Mouse (Mus musculus): ENCODE measurements around the gene Gpr39.

Gene Gpr39

DNA sequence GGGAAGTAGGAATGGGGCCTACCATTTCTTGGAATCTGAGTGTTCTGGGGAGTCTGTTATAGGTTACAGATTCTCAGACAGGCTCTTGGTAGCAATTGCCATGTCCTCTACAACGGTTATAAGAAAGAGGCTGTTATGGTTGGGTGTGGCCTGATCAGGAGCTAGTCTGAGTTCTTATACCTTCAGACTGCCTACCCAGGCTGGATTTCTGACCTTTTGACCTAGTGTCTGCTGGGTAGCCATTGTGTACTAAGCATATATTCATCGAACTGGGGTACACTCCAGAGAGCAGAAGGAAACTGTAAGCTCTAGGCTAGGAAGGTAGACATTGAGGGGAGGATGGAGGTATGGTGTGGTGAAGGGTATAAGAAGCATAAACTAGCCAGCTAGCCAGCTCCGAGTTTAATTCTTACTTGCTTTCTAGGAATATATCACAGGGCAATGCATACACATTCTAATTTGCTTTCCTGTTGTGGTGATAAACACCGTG, 24.4 kb downstream of the Gpr39 start:
- no peak for DNase-seq

GRCm38 (mm10) chr1:125701773-125702172, 25.0 kb downstream of the Gpr39 start:
- no peak for DNase-seq

DNA sequence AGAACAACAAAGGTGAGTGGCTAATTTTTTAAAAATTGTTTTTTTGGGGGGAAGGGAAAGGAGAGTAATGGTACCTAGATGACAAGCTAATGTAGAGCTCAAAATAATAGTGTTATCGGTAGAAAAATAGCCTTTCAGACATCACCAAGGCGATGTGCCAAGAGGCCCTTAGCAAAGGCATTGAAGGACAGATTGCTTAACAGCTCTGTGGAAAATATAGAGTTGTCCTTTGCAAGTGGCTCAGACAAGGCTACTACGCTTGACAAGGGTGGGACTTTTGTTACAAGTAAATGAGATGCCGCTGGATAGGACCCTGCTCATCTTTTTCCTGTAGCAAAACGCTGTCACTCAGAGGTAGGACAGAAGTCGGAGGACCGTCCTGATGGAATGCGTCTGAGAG, 25.5 kb downstream of the Gpr39 start:
- DNase-seq, result no peak

DNA sequence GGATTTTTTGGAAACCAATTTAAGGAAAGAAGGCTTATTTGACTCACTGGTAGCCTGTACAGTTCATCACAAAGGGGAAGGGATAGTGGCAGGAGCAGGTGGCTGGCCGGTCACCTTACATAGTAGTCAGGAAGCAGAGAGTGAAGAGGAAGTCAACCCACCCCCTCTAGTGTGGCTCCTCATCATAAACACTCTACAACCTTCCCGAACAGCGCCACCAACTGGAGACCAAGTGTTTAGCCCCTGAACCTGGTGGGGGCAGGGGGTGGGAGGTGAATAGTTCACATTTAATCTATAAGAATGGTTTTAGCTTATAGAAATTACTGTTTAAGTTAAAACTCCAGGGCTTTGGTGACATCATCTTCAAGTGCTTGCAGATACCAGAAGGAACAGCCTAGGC, 28.6 kb downstream of the Gpr39 start:
- no peak for DNase-seq

DNA sequence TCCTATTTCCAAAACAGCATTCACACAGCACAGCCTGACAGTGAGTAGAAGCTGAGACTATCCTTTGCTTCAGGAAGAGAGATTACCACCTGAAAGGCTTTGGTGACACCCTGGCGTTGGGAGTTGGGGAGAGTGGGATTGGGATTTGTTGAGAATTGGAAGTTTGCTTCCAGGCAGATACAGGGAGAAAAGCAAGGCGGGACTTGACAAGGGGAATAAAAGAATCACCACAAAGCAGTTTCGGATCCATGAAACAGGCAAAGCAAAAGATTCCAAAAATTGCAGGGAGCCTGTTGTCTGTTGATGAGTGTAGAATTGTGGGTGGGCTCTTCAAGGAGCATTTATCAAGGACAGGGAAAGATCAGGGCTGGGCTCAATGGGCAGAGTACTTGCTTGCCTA, 38.5 kb downstream of the Gpr39 start:
- no peak for DNase-seq

DNA sequence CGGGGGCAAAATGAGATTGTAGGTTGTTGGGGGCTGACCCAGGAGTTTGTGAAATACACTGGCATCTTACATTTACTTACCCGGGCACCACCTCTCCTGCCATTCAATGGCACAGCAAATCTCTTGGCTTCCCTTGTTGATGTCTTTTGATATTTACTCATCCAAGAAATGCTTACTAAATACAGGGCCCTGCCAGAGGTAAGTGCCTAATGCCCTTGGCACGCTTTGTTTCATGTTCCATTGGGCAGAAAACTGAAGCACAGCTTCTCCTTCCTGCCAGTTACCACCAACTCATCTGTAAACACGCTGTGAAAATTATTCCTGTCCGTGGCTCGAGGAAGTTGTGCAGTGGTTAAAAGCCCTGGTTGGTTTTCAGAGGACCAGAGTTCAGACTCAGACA, 39.4 kb downstream of the Gpr39 start:
- DNase-seq, result no peak

DNA sequence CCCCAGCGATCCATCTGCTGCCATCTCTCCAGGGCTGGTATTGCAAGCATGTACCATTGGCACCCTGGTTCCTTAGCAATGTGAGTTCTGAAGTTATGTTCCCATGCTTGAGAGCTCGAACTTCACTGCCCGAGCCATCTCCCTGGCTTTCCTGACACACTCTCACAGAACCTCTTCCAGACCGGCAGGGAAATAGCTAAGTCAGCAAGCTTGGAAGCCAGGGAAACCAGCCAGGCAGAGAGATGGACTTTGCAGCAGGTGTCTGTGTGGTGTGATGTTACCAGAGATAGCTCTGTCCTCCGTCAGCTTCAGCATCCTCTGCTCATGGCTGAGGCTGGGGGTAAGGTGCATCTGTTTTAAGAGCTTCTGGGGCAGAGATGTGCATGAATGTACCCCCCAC, 41.1 kb downstream of the Gpr39 start:
- DNase-seq, result no peak

GRCm38 (mm10) chr1:125719127-125719526, 42.3 kb downstream of the Gpr39 start:
- DNase-seq, result no peak

DNA sequence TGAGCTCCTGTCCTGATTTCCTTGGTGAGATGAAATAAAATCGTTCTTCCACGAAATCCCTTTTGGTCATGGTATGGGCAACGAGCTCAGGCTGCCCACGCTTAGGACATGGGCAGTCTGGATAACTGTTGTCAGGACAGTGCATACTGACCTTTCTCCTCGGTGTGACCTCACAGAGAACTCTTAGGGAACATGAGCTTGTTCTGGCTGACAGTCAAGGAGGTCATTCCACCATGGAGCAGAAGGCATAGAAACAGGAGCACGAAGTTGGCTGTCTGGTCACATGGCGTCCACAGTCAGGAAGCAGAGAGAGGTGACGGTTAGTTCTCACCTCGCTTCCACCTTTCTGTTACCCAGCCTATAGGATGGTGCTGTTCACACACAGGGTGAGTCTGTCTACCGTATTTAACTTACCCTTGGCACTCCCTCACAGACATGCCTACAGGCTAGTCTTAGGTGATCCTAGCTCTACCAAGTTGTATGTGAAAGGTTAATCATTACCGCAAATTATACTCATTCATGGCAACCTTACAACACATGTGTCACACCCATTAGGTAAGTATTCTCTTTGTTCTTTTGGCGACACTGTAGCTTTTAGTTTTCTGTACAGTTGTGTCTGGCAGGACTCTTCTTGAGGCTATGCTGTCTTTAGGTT, 44.4 kb downstream of the Gpr39 start:
- no peak for DNase-seq

DNA sequence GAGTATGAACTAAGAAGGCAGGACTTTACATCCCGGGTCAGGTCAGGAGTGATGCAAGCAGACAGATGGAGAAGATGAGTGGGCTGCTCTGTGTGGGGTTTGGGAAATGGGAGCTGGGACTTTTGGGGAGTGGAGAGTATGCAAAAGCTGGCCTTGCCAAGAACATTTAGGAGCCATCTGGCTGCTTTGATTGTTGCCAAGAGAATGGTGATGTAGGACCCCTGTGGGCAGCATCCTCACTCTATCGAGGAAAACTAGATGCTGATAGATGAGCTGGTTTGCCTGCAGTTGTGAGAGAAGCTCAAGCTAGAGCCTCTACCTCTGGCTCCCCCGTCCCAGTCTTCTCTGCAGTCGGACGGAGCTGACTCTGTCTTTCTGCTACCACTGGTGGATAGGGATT, 47.5 kb downstream of the Gpr39 start:
- no peak for DNase-seq

GRCm38 (mm10) chr1:125729025-125729565, 52.3 kb downstream of the Gpr39 start:
- no peak for DNase-seq

GRCm38 (mm10) chr1:125729731-125730536, 53.1 kb downstream of the Gpr39 start:
- DNase-seq, result no peak

GRCm38 (mm10) chr1:125730537-125730880, 53.7 kb downstream of the Gpr39 start:
- DNase-seq, result no peak

DNA sequence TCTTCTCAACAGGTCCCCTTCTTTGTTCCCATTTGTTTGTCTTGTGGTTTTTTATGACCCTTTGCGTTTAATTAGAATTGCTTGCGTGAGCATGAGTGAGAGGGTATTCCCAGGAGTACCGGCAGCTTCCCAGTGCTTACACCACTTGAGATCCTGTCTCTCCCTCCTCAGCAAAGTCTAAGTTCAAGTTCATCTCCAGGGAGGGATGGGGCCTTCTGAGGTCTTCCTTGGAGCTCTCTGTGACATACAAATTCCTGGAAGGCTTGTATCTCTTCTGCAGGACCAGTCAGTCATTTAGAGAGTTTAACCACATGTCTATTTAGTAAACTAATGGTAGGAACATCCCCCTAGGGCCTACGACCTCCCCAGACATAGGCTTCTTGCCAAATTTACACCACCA, 55.1 kb downstream of the Gpr39 start:
- no peak for DNase-seq

GRCm38 (mm10) chr1:125744766-125745165, 68.0 kb downstream of the Gpr39 start:
- DNase-seq, result no peak

- no peak for DNase-seq
Observed at GRCm38 (mm10) chr1:125755335-125755996, 78.7 kb downstream of the Gpr39 start.

GRCm38 (mm10) chr1:125759972-125760695, 83.3 kb downstream of the Gpr39 start:
- peak; percentile 44 to 59 for DNase-seq

DNA sequence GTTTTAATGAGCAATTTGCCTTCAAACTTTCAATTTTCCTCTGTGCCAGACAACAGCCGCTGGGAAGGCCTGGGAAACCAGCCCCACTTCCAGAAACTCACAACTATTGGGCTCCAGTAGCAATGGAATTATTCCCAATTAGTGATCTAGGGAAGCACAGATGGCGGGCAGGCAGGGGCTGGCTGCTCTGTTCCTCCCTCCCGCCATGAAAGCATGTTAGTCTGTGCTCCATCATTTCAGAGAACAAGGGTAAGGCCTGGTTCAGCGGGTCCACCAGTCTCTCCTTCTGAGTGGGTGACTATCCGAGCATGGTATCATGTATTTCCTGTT, 83.9 kb downstream of the Gpr39 start:
- peak; percentile 10 to 16 for DNase-seq

DNA sequence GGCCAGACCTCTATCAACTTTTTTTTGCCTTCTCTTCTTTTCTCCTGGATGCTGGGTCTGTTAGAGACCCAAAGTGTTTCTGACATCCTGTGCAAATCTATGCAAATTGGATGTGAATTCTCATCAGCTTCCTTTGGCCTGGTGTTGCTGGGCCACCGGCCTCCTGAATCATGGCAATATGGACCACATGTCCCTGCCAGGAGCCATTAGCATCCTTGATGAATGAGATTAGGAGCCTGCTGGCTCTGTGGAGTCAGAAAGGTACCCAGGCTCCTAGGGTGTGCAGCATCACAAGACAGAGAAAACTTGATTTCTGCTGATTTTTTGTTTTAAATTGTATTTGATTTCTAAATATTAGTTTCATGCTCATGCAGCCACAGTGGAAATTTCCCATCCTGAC, 85.3 kb downstream of the Gpr39 start:
- no peak for DNase-seq

- DNase-seq, result peak; percentile 59 to 63
Observed at GRCm38 (mm10) chr1:125789804-125790203, 113.0 kb downstream of the Gpr39 start.

GRCm38 (mm10) chr1:125800506-125800905, 123.7 kb downstream of the Gpr39 start:
- DNase-seq, result no peak

DNA sequence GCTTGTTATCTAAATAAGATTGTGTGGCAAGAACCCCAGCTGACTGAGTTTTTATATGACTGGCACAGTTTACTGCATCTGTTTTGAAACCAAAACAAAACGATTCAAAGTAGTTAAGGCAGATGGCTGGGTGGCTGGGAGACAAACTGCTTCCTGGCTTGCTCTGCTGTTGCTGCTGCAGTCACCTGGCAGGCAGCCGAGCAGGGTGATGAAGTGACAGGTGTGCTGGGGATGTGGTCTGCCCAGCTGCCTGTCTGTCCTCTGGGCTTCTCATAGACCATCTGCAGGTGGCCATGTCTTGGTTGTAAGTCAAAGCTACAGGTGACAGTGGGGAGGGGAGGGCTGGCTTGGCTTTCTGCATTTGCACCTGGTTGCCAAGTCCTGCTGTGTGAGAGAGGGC, 131.6 kb downstream of the Gpr39 start:
- DNase-seq, result no peak

DNA sequence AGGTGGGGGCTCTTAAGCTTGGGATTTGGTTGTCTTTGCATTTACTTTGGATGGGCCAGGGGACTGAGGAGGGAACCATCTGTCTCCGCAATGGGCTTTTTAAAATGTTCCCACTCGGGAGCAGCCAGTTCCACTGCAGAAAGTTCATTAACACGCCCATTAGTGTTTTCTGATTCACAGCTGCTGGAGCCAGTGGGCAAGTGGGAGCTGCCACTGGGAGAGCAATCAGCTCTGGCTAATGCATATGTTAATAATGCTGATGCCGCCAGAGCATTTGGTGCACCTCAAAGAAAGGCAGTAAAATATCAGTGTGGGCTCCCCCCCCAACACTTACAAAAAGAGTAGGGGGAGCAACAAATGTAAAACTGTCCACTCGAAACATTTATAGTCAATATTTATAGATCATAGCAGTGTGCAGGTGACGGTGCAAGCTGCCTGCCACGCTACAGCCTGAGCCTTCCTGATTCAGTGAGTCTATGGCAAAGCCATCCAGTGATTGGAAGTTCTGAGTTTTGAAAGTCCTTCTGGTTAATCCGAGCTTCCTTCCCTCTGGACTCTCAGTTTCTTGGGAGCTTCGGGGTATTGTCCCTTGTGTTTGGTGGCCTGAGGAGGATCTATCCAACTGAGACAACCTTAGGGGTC, 136.5 kb downstream of the Gpr39 start:
- DNase-seq, result no peak
